Mouse (Mus musculus) activated CD4-positive, CD25-positive, alpha-beta regulatory T cell, adult 4 months (primary cell): ENCODE results near the gene Dusp3. TPM values are rescaled to one million over a fixed set of nuclear protein-coding genes. Genes with fewer than 3 reads are reported as not detected.

Source experiments
- ATAC-seq: one replicate; pipeline ENCODE4 v1.8.0; 2017
- polyA plus RNA-seq, 2 experiments: library from polyadenylated mRNA; unstranded; fragments of 100-300 nt; shearing (Covaris generic); gene quantifications; one replicate each; pipeline ENCODE4 v1.2.1; 2017

Gene Dusp3
- polyA plus RNA-seq, 2 experiments from 2014 or later = 1.3 to 1.9 TPM

- no peak for ATAC-seq
Observed at GRCm38 (mm10) chr11:101974181-101974580, 12.6 kb downstream of the Dusp3 start.

GRCm38 (mm10) chr11:101973496-101973895 is 13.3 kb downstream of the Dusp3 start:
- no peak for ATAC-seq

DNA sequence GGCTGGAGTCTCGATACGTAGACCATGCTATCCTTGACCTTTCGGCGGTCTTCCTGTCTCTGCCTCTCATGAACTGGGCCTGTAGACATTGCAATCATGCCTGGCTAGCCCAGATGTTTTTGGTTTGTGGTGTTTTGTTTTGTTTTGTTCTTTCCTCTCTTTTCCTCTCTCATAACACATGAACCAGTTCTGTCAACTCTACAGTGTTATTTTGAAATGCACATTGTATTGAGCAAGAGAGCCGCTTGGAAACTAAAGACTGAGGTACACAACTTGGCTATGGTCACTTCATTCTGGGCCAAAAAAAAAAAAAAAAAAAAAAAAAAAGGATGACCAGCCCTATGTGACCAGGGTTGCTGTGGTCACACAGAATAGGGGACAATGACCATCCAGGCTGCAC is 14.2 kb downstream of the Dusp3 start:
- no peak for ATAC-seq

- ATAC-seq = no peak
Observed at GRCm38 (mm10) chr11:101972097-101972496, 14.7 kb downstream of the Dusp3 start.

DNA sequence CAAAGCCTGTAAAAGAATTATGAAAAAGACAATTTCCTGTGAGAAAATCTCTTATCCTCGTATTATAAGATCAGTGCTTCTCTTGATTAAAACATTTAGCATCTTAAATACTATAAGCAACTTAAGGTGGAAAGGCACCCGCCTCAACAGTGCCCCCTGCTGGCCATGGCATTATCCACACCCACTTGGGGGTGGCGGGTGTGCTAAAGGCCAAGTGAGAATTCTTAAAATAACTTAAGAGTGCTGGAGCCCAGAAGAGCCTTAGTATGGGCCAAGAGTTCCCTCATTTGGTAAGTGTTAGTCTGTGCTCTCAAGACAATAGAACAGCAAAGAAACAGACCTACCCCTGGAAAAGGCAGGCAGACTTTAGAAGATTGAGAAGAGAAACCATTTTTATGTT is 15.4 kb downstream of the Dusp3 start:
- no peak for ATAC-seq

DNA sequence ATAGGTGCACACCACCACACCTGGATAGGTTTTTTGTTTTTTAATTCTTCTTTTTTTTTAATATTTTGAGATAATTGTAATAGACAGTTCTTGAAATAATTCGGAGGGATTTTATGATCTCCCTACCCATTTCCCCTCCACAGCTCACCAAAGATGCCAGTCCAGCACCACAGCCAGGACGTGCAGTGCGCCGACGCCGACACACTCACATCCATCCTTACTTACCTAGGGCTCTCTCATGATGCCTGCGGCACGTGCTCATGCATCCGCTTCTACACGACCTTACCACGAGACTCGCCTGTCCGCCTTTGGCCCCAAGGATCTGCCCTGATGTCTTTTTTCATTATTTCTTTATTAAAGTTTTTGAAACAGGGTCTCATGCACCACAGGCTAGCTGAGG is 17.0 kb downstream of the Dusp3 start:
- no peak for ATAC-seq

GRCm38 (mm10) chr11:101968791-101969190 is 18.0 kb downstream of the Dusp3 start:
- no peak for ATAC-seq

- no peak for ATAC-seq
Observed at GRCm38 (mm10) chr11:101968311-101968710, 18.5 kb downstream of the Dusp3 start.

- no peak for ATAC-seq
Observed at GRCm38 (mm10) chr11:101966965-101967614, 19.7 kb downstream of the Dusp3 start, which contains the start of gene Sost. Sost (minus strand) TSS chr11:101967015.

GRCm38 (mm10) chr11:101965553-101965952 is 21.3 kb downstream of the Dusp3 start:
- no peak for ATAC-seq

DNA sequence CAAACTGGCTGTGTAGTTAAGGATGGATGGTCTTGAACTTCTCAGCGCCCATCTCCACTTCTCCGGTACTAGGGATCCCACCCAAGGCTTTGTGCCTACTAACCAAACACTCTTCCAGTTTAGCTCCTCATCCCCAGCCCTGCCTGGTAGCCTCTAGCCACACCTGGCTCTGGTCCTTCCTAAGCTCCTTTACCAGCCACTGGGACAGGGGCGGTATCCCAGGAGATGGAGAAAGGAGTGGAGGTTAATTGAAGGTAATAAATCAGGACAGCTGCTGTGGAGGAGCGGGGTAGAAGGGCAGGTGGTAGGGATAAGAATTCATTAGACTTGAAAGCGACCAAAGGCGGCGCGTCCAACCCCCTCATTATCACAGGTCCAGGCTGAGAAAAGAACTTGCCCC is 22.2 kb downstream of the Dusp3 start:
- no peak for ATAC-seq

- no peak for ATAC-seq
Observed at GRCm38 (mm10) chr11:101963473-101964291, 23.1 kb downstream of the Dusp3 start.

- ATAC-seq = no peak
Observed at GRCm38 (mm10) chr11:101963043-101963442, 23.8 kb downstream of the Dusp3 start.

GRCm38 (mm10) chr11:101957476-101957875 is 29.3 kb downstream of the Dusp3 start:
- no peak for ATAC-seq

DNA sequence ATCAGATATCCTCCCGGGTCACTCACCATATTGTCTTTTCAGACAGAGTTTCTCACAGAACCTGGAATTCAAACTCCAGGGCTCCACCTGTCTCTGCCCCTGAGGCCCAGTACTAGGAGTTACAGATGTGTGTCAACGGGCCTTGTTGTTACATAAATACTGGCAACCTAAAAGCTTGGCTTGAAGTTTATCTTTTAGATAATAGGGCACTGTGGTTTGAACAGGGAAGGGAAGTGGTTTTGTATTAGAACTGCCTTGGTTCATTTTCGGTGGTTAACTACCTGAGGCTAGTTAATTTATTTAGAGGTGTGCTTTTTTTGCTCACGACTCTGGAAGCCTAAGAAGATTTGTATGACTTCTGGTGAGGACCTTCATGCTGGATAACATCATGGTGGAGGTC is 33.4 kb downstream of the Dusp3 start:
- ATAC-seq = no peak

GRCm38 (mm10) chr11:101952541-101953341 is 34.1 kb downstream of the Dusp3 start:
- no peak for ATAC-seq

DNA sequence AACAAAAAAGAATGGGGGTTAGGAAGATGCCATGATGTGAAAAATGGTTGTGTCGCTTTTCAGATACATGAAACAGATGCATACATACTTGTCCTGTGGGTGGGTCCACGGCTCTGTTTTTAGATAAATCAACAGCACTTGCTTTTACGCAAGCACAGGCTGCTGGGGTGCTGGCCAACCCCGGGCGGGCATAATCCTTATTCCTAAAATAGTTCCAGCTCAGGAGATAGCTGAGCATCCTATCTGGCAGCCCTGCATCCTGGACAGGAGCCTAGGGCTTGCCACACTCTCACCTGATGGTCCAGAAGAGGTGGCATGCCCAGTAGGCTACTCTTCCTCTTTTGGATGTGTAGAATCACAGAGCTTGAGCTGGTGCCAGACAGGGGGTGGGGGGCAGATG is 36.8 kb downstream of the Dusp3 start:
- ATAC-seq = no peak

GRCm38 (mm10) chr11:101946525-101946924 is 40.3 kb downstream of the Dusp3 start:
- ATAC-seq = no peak

DNA sequence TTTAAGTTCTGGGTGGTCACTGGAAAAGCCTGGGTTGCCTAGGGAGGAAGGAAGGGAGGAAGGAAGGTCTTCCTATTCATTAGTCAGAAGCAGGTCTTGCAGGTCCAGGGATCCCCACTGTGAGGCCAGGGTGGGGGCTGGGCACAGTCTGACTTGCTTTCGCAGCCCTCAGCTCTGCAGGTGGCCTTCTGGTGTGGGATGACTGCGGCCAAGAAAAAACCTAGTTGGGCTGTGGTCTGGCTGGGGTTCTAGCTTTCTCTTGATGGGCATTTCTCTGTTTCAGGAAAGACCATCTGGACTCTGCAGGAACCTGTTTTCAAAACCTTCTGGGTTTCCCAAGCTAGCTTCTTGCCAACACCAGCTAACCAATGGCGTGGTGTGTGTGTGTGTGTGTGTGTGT is 43.8 kb downstream of the Dusp3 start:
- no peak for ATAC-seq

- no peak for ATAC-seq
Observed at GRCm38 (mm10) chr11:101937108-101937507, 49.7 kb downstream of the Dusp3 start.

- no peak for ATAC-seq
Observed at GRCm38 (mm10) chr11:101936421-101936820, 50.4 kb downstream of the Dusp3 start.

- no peak for ATAC-seq
Observed at GRCm38 (mm10) chr11:101935743-101936142, 51.1 kb downstream of the Dusp3 start.

DNA sequence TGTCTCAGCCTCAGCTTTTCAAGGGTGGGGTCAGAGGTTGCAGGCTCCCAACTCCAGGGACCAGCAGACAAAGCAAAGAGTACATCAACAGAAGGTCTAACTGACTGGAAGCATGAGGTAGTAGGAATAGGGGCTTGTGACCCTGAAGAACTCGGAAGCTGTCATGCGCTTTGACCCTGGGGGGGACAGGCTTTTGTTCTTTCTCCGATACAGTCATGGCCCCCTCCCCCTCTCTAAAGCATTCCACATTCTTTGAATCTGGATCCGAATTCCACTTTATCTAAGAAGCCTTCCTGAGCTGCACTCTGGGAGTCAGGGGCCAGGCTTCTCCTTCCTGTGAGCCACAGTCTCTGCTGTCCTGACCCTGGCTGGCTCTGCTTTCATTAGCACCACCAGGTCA is 54.8 kb downstream of the Dusp3 start:
- no peak for ATAC-seq
